Mouse (Mus musculus) lung, postnatal 25 days (tissue): ENCODE data around the gene Ccdc105.

Source experiments
- DNase-seq: peaks from one replicate; pipeline ENCODE4 v3.0.0; 2022; ENCODE audit warnings: low spot score

Gene Ccdc105

DNA sequence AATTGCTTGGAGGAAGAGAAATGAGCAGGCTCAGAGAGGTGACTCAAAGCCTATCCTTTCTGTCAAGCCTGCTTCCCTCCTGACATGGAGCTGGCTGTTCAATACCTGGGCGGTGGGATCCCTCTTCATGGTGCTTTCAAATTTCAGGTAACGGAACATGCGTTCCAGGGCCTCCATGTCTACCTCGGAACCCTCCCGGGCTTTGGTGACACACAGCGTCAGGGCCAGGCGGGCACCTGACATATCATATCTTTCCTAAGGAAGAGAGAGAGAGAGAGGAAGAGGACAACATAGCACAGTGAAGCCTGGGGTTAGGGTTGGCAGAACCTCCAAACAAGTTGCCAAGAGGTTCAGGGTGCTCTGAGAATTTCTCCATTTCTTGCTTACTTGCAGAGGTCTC, 37.7 kb downstream of the Ccdc105 start:
- no peak for DNase-seq

DNA sequence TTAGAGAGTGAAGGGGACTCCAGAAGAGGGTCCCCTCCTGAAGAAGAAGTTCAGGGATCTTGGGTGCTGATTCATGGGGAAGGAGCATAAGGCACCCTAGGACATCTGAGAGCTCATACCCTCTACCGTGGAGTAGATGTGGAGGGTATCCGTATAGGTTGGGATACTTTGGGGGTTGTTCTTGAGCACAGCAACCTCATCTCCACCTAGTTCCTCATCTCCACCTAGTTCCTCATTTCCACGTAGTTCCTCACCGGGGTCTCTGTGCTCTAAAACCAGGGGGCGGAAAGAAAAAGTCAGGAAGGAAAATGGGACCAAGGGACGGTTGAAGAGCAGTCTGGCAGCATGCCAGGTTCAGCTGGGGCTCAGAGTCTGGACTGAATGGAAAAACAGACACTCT, 38.7 kb downstream of the Ccdc105 start:
- no peak for DNase-seq

DNA sequence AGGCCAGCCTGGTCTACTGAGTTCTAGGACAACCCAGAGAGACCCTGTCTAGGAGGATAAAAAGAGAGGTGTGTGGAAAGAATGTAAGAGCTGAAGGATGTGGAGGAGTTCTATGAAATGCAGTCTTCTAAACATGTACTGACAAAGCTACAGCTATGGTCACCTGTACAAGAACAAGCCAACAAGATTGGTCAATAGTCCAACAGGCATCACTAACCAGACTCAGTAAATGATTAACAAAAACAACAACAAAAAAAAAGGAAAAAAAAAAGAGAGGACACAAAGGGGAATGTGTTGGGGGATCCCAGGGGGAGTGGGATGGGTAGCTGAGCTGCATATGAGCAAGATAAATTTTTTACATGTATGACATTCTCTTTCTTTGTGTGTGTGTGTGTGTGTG, 42.2 kb downstream of the Ccdc105 start:
- DNase-seq = no peak

DNA sequence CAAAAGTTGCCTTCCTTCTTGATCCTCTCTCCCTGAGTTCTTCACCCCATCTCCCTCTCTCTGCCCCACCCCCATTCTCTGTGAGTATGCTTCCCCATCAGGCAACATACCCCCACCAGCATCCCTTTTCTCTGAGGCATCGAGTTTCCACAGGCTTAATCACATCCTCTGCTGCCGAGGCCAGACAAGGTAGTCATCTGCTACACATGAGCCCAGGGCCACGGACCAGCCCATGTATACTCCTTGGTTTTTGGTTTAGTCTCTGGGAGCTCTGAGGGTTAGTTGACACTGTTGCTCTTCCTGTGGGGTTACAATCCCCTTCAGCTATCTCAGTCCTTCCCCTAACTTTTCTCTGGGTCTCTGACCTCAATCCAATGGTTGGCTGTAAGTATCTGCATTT, 52.0 kb downstream of the Ccdc105 start:
- DNase-seq = no peak
